Mouse (Mus musculus) erythroblast, embryonic 14.5 days (primary cell): ENCODE results near the gene Gnai2.

ENCODE experiments used
- GATA1 ChIP-seq: IDR thresholded peaks from 2 replicates; pipeline ENCODE4 v1.6.1; 2012; ENCODE audit warnings: low read length, inconsistent platforms, mixed read lengths
- TAL1 ChIP-seq: IDR thresholded peaks from 3 replicates; pipeline ENCODE4 v1.6.1; 2012; ENCODE audit warnings: low read length, inconsistent platforms, mixed read lengths

DNA sequence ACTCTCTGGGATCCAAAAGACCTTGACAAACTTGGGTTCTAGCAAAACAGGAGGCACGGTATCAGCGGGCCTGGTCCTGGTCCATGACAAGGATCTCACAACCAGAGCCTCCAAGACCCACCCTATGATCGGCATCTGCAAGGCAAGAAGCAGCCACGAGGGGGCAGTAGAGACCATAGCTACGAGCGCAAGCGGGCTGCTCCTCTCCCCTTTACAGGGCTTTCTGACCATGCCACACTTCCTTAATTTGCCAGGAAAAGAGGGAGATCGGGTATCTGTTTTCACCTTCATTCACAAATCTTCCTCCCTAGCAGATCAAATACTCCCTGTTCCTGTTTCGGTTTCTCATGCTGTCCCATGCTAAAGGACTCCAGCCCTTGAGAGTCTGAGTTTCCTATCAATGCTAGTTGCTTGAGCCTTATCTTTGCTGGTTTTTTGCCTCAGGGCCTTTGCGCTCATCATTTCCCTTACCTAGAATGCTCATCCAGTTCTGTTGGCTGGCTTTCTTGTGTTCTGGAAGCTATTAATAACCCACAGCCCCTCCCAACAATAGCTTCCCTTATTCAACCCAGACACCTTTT, 33.0 kb downstream of the Gnai2 start:
- TF ChIP-seq TAL1 = no peak
- TF ChIP-seq GATA1 = peak; percentile 30; the same call in 1 of the 2 replicates
